Mouse (Mus musculus): ENCODE measurements around the gene Gm4756.
"Not testable (repeated sequence)": the region's sequence is repeated elsewhere in the genome, so short reads cannot be mapped to it uniquely, and the experiment has no call there.

Gm4756 gene

GRCm38 (mm10) chr12:72654698-72655097 is 5.2 kb upstream of the Gm4756 start:
- DNase-seq (ENCODE audit: low spot score in 2 of 2), result peak; percentile 28 to 38

GRCm38 (mm10) chr12:72648921-72649320 is 540 bp downstream of the Gm4756 start:
- no peak for DNase-seq (ENCODE audit: low spot score in 2 of 2)

- no peak for DNase-seq (ENCODE audit: low spot score in 2 of 2)
Observed at GRCm38 (mm10) chr12:72638025-72638424, 11.4 kb downstream of the Gm4756 start.

- no peak for DNase-seq (ENCODE audit: low spot score in 2 of 2)
Observed at GRCm38 (mm10) chr12:72628751-72629150, 20.7 kb downstream of the Gm4756 start.

GRCm38 (mm10) chr12:72622853-72623496 is 26.5 kb downstream of the Gm4756 start:
- DNase-seq (ENCODE audit: low spot score in 2 of 2), result no peak

- no peak for DNase-seq (ENCODE audit: low spot score in 2 of 2)
Observed at GRCm38 (mm10) chr12:72621441-72621840, 28.0 kb downstream of the Gm4756 start.

GRCm38 (mm10) chr12:72620856-72621255 is 28.6 kb downstream of the Gm4756 start:
- no peak for DNase-seq (ENCODE audit: low spot score in 2 of 2)

GRCm38 (mm10) chr12:72612053-72612452 is 37.4 kb downstream of the Gm4756 start:
- DNase-seq (ENCODE audit: low spot score in 2 of 2), result no peak

- not testable (repeated sequence) for DNase-seq (ENCODE audit: low spot score in 2 of 2)
Observed at GRCm38 (mm10) chr12:72598731-72599130, 50.7 kb downstream of the Gm4756 start.

- DNase-seq (ENCODE audit: low spot score in 2 of 2), result no peak
Observed at GRCm38 (mm10) chr12:72594001-72594400, 55.5 kb downstream of the Gm4756 start.

- no peak for DNase-seq (ENCODE audit: low spot score in 2 of 2)
Observed at GRCm38 (mm10) chr12:72592991-72593390, 56.5 kb downstream of the Gm4756 start.

GRCm38 (mm10) chr12:72585339-72585738 is 64.1 kb downstream of the Gm4756 start:
- no peak for DNase-seq (ENCODE audit: low spot score in 2 of 2)

GRCm38 (mm10) chr12:72583099-72583498 is 66.4 kb downstream of the Gm4756 start:
- no peak for DNase-seq (ENCODE audit: low spot score in 2 of 2)

- DNase-seq (ENCODE audit: low spot score in 2 of 2), result no peak
Observed at GRCm38 (mm10) chr12:72582021-72582420, 67.4 kb downstream of the Gm4756 start.

- DNase-seq (ENCODE audit: low spot score in 2 of 2), result no peak
Observed at GRCm38 (mm10) chr12:72564281-72564795, 85.1 kb downstream of the Gm4756 start.

GRCm38 (mm10) chr12:72554347-72554746 is 95.1 kb downstream of the Gm4756 start:
- no peak for DNase-seq (ENCODE audit: low spot score in 2 of 2)

GRCm38 (mm10) chr12:72538571-72538970 is 110.9 kb downstream of the Gm4756 start:
- peak; percentile 26 to 56 for DNase-seq (ENCODE audit: low spot score in 2 of 2)

GRCm38 (mm10) chr12:72536021-72536597 is 113.4 kb downstream of the Gm4756 start, which contains the start of gene Pcnx4:
TSS of gene Pcnx4 (plus strand) at chr12:72536383.
- DNase-seq (ENCODE audit: low spot score in 2 of 2), result peak; percentile 92 to 93

- DNase-seq (ENCODE audit: low spot score in 2 of 2), result no peak
Observed at GRCm38 (mm10) chr12:72535599-72535998, 113.9 kb downstream of the Gm4756 start.

- DNase-seq (ENCODE audit: low spot score in 2 of 2), result no peak
Observed at GRCm38 (mm10) chr12:72533986-72534385, 115.5 kb downstream of the Gm4756 start.

GRCm38 (mm10) chr12:72532303-72532702 is 117.2 kb downstream of the Gm4756 start:
- no peak for DNase-seq (ENCODE audit: low spot score in 2 of 2)

Data from right cerebral cortex, postnatal 36 days (tissue).